9 mouse cellular contexts compared by ENCODE assay signal in genomic region chr11:76268001-76268459, GRCm38 (mm10). TPM values are rescaled to one million over a fixed set of nuclear protein-coding genes. Genes with fewer than 3 reads are reported as not detected.
DNase-seq lines count a peak whose midpoint lies in the region; ATAC-seq and TF ChIP-seq lines count a peak whose summit lies in the region.
"Had no signal": no experiment of that assay in that cellular context is flagged by ENCODE, and none has a peak within 500 bp of the region (broad histone marks: within the 10 kb centered on the region; RNA-seq: fewer than 3 reads in every experiment).

No protein-coding gene starts in this region.

- no peak overlapping the region for H3K4me3 ChIP-seq in lung, postnatal 0 days (ENCODE audit: low read depth, low read length)
- H3K4me3 ChIP-seq in forebrain, embryonic 10.5 days, result no peak overlapping the region
- no peak overlapping the region for H3K4me3 ChIP-seq in intestine, embryonic 16.5 days (ENCODE audit: low read length)
- H3K4me3 ChIP-seq in neural tube, embryonic 14.5 days (ENCODE audit: low read depth, low read length), result no peak overlapping the region

- peak; percentile 7 for DNase-seq in lung, postnatal 0 days (ENCODE audit: low spot score)
- no peak for DNase-seq in lung, postnatal 25 days (ENCODE audit: low spot score)
- DNase-seq in forebrain, embryonic 10.5 days (ENCODE audit: extremely low spot score, low spot score), result no peak
- DNase-seq in thymus, postnatal 25 days, result no peak
- DNase-seq in kidney, adult 9 months, result no peak
- DNase-seq in thymus, postnatal 10 days (ENCODE audit: low spot score in 2 of 2), result no peak
- DNase-seq: adrenal gland, postnatal 25 days had no signal

- no peaks in the 10 kb centered on the region for H3K36me3 ChIP-seq in lung, postnatal 0 days (ENCODE audit: insufficient read depth, low read length)
- H3K36me3 ChIP-seq in forebrain, embryonic 10.5 days (replicated peaks), result peaks cover 56% of the 10 kb centered on the region
- no peaks in the 10 kb centered on the region for H3K36me3 ChIP-seq in intestine, embryonic 16.5 days (ENCODE audit: control insufficient read depth, insufficient read depth, low read length)
- H3K36me3 ChIP-seq in neural tube, embryonic 14.5 days (ENCODE audit: control insufficient read depth, insufficient read depth, low read length), result no peaks in the 10 kb centered on the region

- no peak for TF ChIP-seq CTCF in lung, postnatal 0 days (IDR thresholded peaks at IDR 0.05)

- no peak overlapping the region for H3K4me2 ChIP-seq in lung, postnatal 0 days (replicated peaks; ENCODE audit: low read depth, low read length)
- no peak overlapping the region for H3K4me2 ChIP-seq in intestine, embryonic 16.5 days (ENCODE audit: low read depth, low read length)
- no peak overlapping the region for H3K4me2 ChIP-seq in neural tube, embryonic 14.5 days (ENCODE audit: low read depth, low read length)

- WGBS in lung, postnatal 0 days, result 37% methylated on average over 5 of the region's 5 CpGs
- 10% methylated on average over 5 of the region's 5 CpGs for WGBS in forebrain, embryonic 10.5 days
- 65% methylated on average over 5 of the region's 5 CpGs for WGBS in intestine, embryonic 16.5 days
- 6% methylated on average over 5 of the region's 5 CpGs for WGBS in neural tube, embryonic 14.5 days

- ATAC-seq in lung, postnatal 0 days, result no peak
- no peak for ATAC-seq in intestine, embryonic 16.5 days
- ATAC-seq in neural tube, embryonic 14.5 days (ENCODE audit: low read depth), result peak; percentile 76; the same call in 1 of the 2 replicates

- no peaks in the 10 kb centered on the region for H3K27me3 ChIP-seq in lung, postnatal 0 days (replicated peaks; ENCODE audit: insufficient read depth, low read length)
- peaks cover 25% of the 10 kb centered on the region for H3K27me3 ChIP-seq in forebrain, embryonic 10.5 days (ENCODE audit: poor library complexity, severe bottlenecking)
- no peaks in the 10 kb centered on the region for H3K27me3 ChIP-seq in intestine, embryonic 16.5 days (replicated peaks; ENCODE audit: control insufficient read depth, insufficient read depth, low read length)
- no peaks in the 10 kb centered on the region for H3K27me3 ChIP-seq in neural tube, embryonic 14.5 days (ENCODE audit: control insufficient read depth, insufficient read depth, low read length)

- H3K27ac ChIP-seq in lung, postnatal 0 days (ENCODE audit: low read length), result no peak overlapping the region
- peak overlapping the region; percentile 82 for H3K27ac ChIP-seq in forebrain, embryonic 10.5 days
- H3K27ac ChIP-seq in intestine, embryonic 16.5 days (ENCODE audit: low read length), result peak overlapping the region; percentile 12; the same call in 1 of the 2 replicates
- peak overlapping the region; percentile 58 for H3K27ac ChIP-seq in neural tube, embryonic 14.5 days (ENCODE audit: low read depth, low read length)

- H3K9me3 ChIP-seq in lung, postnatal 0 days (ENCODE audit: low read length), result no peaks in the 10 kb centered on the region
- no peaks in the 10 kb centered on the region for H3K9me3 ChIP-seq in forebrain, embryonic 10.5 days
- H3K9me3 ChIP-seq in intestine, embryonic 16.5 days (ENCODE audit: control insufficient read depth, low read length), result no peaks in the 10 kb centered on the region
- no peaks in the 10 kb centered on the region for H3K9me3 ChIP-seq in neural tube, embryonic 14.5 days (ENCODE audit: control insufficient read depth, low read length)

- TF ChIP-seq EP300 in lung, postnatal 0 days (IDR thresholded peaks at IDR 0.05), result no peak

- H3K4me1 ChIP-seq in lung, postnatal 0 days (ENCODE audit: insufficient read depth, low read depth, low read length), result no peaks in the 10 kb centered on the region
- peaks cover 57% of the 10 kb centered on the region for H3K4me1 ChIP-seq in forebrain, embryonic 10.5 days
- H3K4me1 ChIP-seq in intestine, embryonic 16.5 days (ENCODE audit: control insufficient read depth, insufficient read depth, low read length), result no peaks in the 10 kb centered on the region
- H3K4me1 ChIP-seq in neural tube, embryonic 14.5 days (ENCODE audit: control insufficient read depth, insufficient read depth, low read length), result peaks cover 17% of the 10 kb centered on the region

- no peak overlapping the region for H3K9ac ChIP-seq in lung, postnatal 0 days (replicated peaks; ENCODE audit: low read depth)
- H3K9ac ChIP-seq in intestine, embryonic 16.5 days (ENCODE audit: low read depth, low read length), result no peak overlapping the region
- no peak overlapping the region for H3K9ac ChIP-seq in neural tube, embryonic 14.5 days (replicated peaks; ENCODE audit: low read depth, low read length)

RNA-seq across cellular contexts. Expression of gene Glod4, which starts 24.5 kb away (rescaled TPM):
- polyA plus RNA-seq in lung, postnatal 0 days (2015; fragmentation: Nextera tagmentation; extraction: Ambion mirVana), result 85.9 and 99.6 TPM in 2 replicates
- polyA plus RNA-seq in forebrain, embryonic 10.5 days (2016; fragmentation: Nextera tagmentation; extraction: Ambion mirVana), result 129 and 134 TPM in 2 replicates
- 119 and 129 TPM in 2 replicates for polyA plus RNA-seq in intestine, embryonic 16.5 days (2015; fragmentation: Nextera tagmentation; extraction: Ambion mirVana)
- 119 and 126 TPM in 2 replicates for polyA plus RNA-seq in neural tube, embryonic 14.5 days (2014; fragmentation: Nextera tagmentation; extraction: Ambion mirVana)

RNA-seq across cellular contexts. Expression of gene Mrm3, which starts 24.5 kb away (rescaled TPM):
- 7.7 and 8.0 TPM in 2 replicates for polyA plus RNA-seq in lung, postnatal 0 days (2015; fragmentation: Nextera tagmentation; extraction: Ambion mirVana)
- polyA plus RNA-seq in forebrain, embryonic 10.5 days (2016; fragmentation: Nextera tagmentation; extraction: Ambion mirVana), result 26.3 and 28.1 TPM in 2 replicates
- polyA plus RNA-seq in intestine, embryonic 16.5 days (2015; fragmentation: Nextera tagmentation; extraction: Ambion mirVana), result 22.9 and 29.2 TPM in 2 replicates
- 23.8 and 25.4 TPM in 2 replicates for polyA plus RNA-seq in neural tube, embryonic 14.5 days (2014; fragmentation: Nextera tagmentation; extraction: Ambion mirVana)

RNA-seq across cellular contexts. Expression of gene Gemin4, which starts 50.6 kb away (rescaled TPM):
- polyA plus RNA-seq in lung, postnatal 0 days (2015; fragmentation: Nextera tagmentation; extraction: Ambion mirVana), result 8.8 and 13.8 TPM in 2 replicates
- polyA plus RNA-seq in forebrain, embryonic 10.5 days (2016; fragmentation: Nextera tagmentation; extraction: Ambion mirVana), result 65.6 and 68.5 TPM in 2 replicates
- 26.6 and 29.4 TPM in 2 replicates for polyA plus RNA-seq in intestine, embryonic 16.5 days (2015; fragmentation: Nextera tagmentation; extraction: Ambion mirVana)
- 13.8 and 16.6 TPM in 2 replicates for polyA plus RNA-seq in neural tube, embryonic 14.5 days (2014; fragmentation: Nextera tagmentation; extraction: Ambion mirVana)

RNA-seq across cellular contexts. Expression of gene Dbil5, which starts 50.6 kb away (rescaled TPM):
- polyA plus RNA-seq in lung, postnatal 0 days (2015; fragmentation: Nextera tagmentation; extraction: Ambion mirVana), result 0.77 and 0.87 TPM in 2 replicates
- polyA plus RNA-seq in forebrain, embryonic 10.5 days (2016; fragmentation: Nextera tagmentation; extraction: Ambion mirVana), result 0.53 TPM in 1 of 2 replicates, not detected in the other
- 0.86 and 1.1 TPM in 2 replicates for polyA plus RNA-seq in intestine, embryonic 16.5 days (2015; fragmentation: Nextera tagmentation; extraction: Ambion mirVana)
- polyA plus RNA-seq in neural tube, embryonic 14.5 days (2014; fragmentation: Nextera tagmentation; extraction: Ambion mirVana), result not detected in 2 replicates
